Mouse (Mus musculus): ENCODE data around the gene Dpp6. TPM values are rescaled to one million over a fixed set of nuclear protein-coding genes. Genes with fewer than 3 reads are reported as not detected.

Gene Dpp6
- polyA plus RNA-seq, 2 experiments, result 2.4 to 5.0 TPM

DNA sequence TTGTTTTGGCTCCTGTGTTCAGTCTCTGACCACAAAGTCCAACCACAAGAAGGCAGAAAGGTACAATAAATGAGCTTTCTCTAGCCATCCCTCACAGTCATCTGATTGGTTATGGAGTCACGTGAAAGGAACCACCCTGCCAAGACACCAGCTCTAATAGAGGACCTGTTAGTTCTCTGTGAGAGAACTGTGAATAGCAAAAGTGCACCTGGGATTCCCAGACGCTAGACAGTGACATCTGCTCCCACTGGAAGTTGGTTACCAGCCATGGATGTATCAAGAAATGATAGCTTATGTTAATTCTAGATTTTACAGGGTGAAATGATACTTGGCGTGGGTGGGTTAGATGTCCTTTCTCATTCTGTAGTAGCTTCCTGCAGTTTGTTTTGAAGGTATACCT is 338.7 kb downstream of the Dpp6 start:
- DNase-seq (ENCODE audit: low spot score) (no peak), ATAC-seq (ENCODE audit: low FRiP score, low read depth) (no peak)
- no peak overlapping the region for H3K9ac ChIP-seq (ENCODE audit: low read depth, low read length, severe bottlenecking)
- no peaks in the 10 kb centered on the region for H3K4me1 ChIP-seq (ENCODE audit: control insufficient read depth, insufficient read depth, low read length)
- no peak for TF ChIP-seq POLR2A (IDR thresholded peaks at IDR 0.05; ENCODE audit: borderline replicate concordance, extremely low read depth, insufficient read depth, insufficient read length)
- H3K27ac ChIP-seq (replicated peaks; ENCODE audit: low read depth, low read length), result no peak overlapping the region
- H3K4me3 ChIP-seq (replicated peaks; ENCODE audit: low read length), result no peak overlapping the region
- H3K9me3 ChIP-seq (ENCODE audit: control insufficient read depth, low read length), result no peaks in the 10 kb centered on the region
- H3K36me3 ChIP-seq (ENCODE audit: control insufficient read depth, insufficient read depth, low read length), result no peaks in the 10 kb centered on the region
- WGBS, result 76% methylated on average over 3 of the region's 3 CpGs
- H3K27me3 ChIP-seq (ENCODE audit: control insufficient read depth, insufficient read depth, low read length), result no peaks in the 10 kb centered on the region
- no peak overlapping the region for H3K4me2 ChIP-seq (replicated peaks; ENCODE audit: low read depth, low read length, severe bottlenecking)

DNA sequence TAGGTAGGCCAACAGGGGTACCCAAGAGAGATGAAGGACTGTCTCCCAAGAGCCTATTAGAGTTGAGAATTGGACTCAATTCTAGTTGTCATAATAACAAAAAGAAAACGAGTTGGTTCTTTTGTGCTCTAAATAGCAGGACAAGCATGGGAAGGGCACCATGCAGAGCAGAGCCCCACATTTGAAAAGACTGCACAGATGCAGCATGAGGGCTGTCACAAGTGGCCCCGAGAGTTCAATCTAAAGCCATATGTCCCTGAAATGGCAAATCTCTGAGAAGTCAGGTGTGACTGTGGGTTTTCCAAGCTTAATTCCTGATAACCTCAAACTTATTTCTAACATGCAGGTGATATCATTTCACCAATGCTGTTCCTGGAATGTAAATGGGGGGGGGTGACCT is 339.4 kb downstream of the Dpp6 start:
- Histone ChIP-seq H3K27ac (replicated peaks; ENCODE audit: low read depth, low read length) (no peak overlapping the region), H3K4me1 (ENCODE audit: control insufficient read depth, insufficient read depth, low read length) (no peaks in the 10 kb centered on the region), H3K4me2 (replicated peaks; ENCODE audit: low read depth, low read length, severe bottlenecking) (no peak overlapping the region), H3K27me3 (ENCODE audit: control insufficient read depth, insufficient read depth, low read length) (no peaks in the 10 kb centered on the region), H3K36me3 (ENCODE audit: control insufficient read depth, insufficient read depth, low read length) (no peaks in the 10 kb centered on the region), H3K9ac (ENCODE audit: low read depth, low read length, severe bottlenecking) (no peak overlapping the region), H3K9me3 (ENCODE audit: control insufficient read depth, low read length) (no peaks in the 10 kb centered on the region), H3K4me3 (replicated peaks; ENCODE audit: low read length) (no peak overlapping the region)
- no peak for TF ChIP-seq POLR2A (IDR thresholded peaks at IDR 0.05; ENCODE audit: borderline replicate concordance, extremely low read depth, insufficient read depth, insufficient read length)
- DNase-seq (ENCODE audit: low spot score), result no peak
- WGBS, result 72% methylated on average over 2 of the region's 2 CpGs
- ATAC-seq (ENCODE audit: low FRiP score, low read depth), result no peak

DNA sequence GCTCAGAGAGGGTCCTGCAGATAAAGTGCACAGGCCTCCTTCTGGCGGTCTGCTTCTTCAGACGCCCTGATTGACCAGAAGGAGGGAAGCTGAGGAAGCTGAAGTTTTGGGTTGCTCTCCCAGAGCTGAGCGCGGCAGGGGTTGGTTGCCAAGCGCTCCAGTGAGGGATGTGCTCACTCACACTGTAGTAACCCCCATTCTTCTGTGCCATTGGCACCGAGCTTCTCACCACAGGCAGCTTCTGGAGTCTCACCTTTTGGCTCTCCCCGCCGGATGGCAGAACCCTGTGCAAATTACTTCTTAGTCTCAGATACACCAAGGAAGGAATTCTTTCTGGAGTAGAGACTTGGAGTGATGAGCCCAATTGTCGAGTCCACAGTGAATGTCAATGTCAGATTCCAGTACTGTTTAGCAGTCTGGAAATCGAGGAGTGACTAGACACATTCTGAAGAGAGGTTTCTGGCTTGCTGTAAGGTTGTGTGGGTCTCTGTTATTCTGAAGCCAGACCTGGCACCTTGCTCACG is 344.2 kb downstream of the Dpp6 start:
- Histone ChIP-seq H3K36me3 (ENCODE audit: control insufficient read depth, insufficient read depth, low read length) (no peaks in the 10 kb centered on the region), H3K27ac (replicated peaks; ENCODE audit: low read depth, low read length) (no peak overlapping the region), H3K4me1 (ENCODE audit: control insufficient read depth, insufficient read depth, low read length) (no peaks in the 10 kb centered on the region), H3K4me3 (replicated peaks; ENCODE audit: low read length) (no peak overlapping the region), H3K27me3 (ENCODE audit: control insufficient read depth, insufficient read depth, low read length) (no peaks in the 10 kb centered on the region), H3K4me2 (replicated peaks; ENCODE audit: low read depth, low read length, severe bottlenecking) (no peak overlapping the region), H3K9me3 (ENCODE audit: control insufficient read depth, low read length) (no peaks in the 10 kb centered on the region), H3K9ac (ENCODE audit: low read depth, low read length, severe bottlenecking) (no peak overlapping the region)
- TF ChIP-seq POLR2A (IDR thresholded peaks at IDR 0.05; ENCODE audit: borderline replicate concordance, extremely low read depth, insufficient read depth, insufficient read length), result no peak
- no peak for ATAC-seq (ENCODE audit: low FRiP score, low read depth)
- DNase-seq (ENCODE audit: low spot score), result no peak
- 58% methylated on average over 11 of the region's 11 CpGs for WGBS

DNA sequence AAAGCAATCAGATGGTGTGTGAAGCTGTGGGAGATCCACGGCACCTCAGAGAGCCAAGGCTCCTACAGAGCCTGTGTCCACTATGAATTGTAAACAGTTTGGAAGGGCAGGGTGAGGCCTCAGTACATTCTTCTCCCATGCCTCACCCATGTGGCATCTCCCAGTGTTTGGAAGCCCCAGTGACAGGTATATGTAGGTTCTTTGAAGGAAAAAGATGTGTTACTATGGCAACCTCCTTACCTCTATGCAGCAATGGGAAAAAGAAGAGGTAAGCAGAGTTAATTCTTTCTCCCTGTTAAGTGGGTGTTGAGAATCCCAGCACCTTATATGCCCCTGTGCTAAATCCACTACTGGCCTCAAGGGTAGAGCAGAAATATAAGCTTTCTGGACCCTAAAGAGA is 351.5 kb downstream of the Dpp6 start:
- H3K4me3 ChIP-seq (replicated peaks; ENCODE audit: low read length), result no peak overlapping the region
- TF ChIP-seq POLR2A (IDR thresholded peaks at IDR 0.05; ENCODE audit: borderline replicate concordance, extremely low read depth, insufficient read depth, insufficient read length), result no peak
- H3K9me3 ChIP-seq (ENCODE audit: control insufficient read depth, low read length), result no peaks in the 10 kb centered on the region
- no peak overlapping the region for H3K27ac ChIP-seq (replicated peaks; ENCODE audit: low read depth, low read length)
- no peak overlapping the region for H3K4me2 ChIP-seq (replicated peaks; ENCODE audit: low read depth, low read length, severe bottlenecking)
- H3K4me1 ChIP-seq (ENCODE audit: control insufficient read depth, insufficient read depth, low read length), result no peaks in the 10 kb centered on the region
- WGBS, result 62% methylated on average over 1 of the region's 1 CpGs
- DNase-seq (ENCODE audit: low spot score) (no peak), ATAC-seq (ENCODE audit: low FRiP score, low read depth) (no peak)
- no peaks in the 10 kb centered on the region for H3K36me3 ChIP-seq (ENCODE audit: control insufficient read depth, insufficient read depth, low read length)
- H3K9ac ChIP-seq (ENCODE audit: low read depth, low read length, severe bottlenecking), result no peak overlapping the region
- no peaks in the 10 kb centered on the region for H3K27me3 ChIP-seq (ENCODE audit: control insufficient read depth, insufficient read depth, low read length)

DNA sequence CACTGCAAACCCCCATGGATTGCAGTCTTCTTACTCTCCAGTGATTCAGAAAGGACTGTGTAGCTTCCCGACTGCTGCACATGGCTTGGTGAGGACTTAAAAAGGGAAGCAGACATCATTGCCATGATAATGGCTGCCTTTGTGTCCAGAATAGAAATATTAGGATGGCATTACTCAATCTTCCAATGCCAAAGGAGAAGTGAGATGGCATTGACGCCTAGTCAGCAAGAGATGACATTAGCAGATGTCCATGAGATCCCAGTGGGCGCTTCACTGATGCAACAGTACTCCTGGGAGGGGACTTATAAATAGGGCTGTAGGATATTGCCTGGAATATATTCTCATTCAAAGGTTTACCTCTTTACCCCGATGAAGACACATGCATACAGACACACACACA is 368.0 kb downstream of the Dpp6 start:
- ATAC-seq (ENCODE audit: low FRiP score, low read depth), result no peak
- Histone ChIP-seq H3K4me2 (replicated peaks; ENCODE audit: low read depth, low read length, severe bottlenecking) (no peak overlapping the region), H3K9ac (ENCODE audit: low read depth, low read length, severe bottlenecking) (no peak overlapping the region), H3K27ac (replicated peaks; ENCODE audit: low read depth, low read length) (no peak overlapping the region), H3K27me3 (ENCODE audit: control insufficient read depth, insufficient read depth, low read length) (no peaks in the 10 kb centered on the region), H3K4me1 (ENCODE audit: control insufficient read depth, insufficient read depth, low read length) (no peaks in the 10 kb centered on the region), H3K36me3 (ENCODE audit: control insufficient read depth, insufficient read depth, low read length) (no peaks in the 10 kb centered on the region), H3K9me3 (ENCODE audit: control insufficient read depth, low read length) (no peaks in the 10 kb centered on the region), H3K4me3 (replicated peaks; ENCODE audit: low read length) (no peak overlapping the region)
- DNase-seq (ENCODE audit: low spot score), result no peak
- 83% methylated on average over 4 of the region's 4 CpGs for WGBS
- TF ChIP-seq POLR2A (IDR thresholded peaks at IDR 0.05; ENCODE audit: borderline replicate concordance, extremely low read depth, insufficient read depth, insufficient read length), result no peak

All from limb, embryonic 14.5 days (tissue).